Mouse (Mus musculus): Measurements from ENCODE around the gene Defb28. TPM values are rescaled to one million over a fixed set of nuclear protein-coding genes. Genes with fewer than 3 reads are reported as not detected.

Gene Defb28
- polyA plus RNA-seq, 1 experiment = not detected

DNA sequence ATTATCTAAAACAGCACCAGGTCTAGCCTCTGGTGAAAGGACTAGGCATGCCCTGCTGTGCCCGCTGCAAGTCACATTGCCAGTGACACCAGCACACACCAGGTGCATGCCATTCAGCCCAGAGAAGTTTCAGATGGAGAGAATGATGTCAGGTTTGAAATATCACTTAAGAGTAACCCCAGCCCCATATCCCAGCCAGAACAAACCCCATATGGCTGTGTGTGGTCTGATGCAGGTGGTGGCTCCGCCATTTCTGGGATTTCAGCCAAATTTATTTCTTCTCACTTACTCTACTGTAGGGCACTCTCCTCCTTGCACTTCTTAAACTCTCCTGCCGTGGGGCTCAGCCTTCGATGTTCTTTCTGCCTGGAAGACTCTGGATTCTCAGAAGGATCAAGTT is 2.0 kb upstream of the Defb28 start:
- H3ac ChIP-seq (ENCODE audit: control insufficient read depth, insufficient read length) = no peak overlapping the region
- no peaks in the 10 kb centered on the region for H3K79me2 ChIP-seq (ENCODE audit: control insufficient read depth, insufficient read depth)
- TF ChIP-seq SRF (IDR thresholded peaks at IDR 0.05; ENCODE audit: control insufficient read depth, insufficient read length, low read depth) (no peak), USF1 (IDR thresholded peaks at IDR 0.05; ENCODE audit: low read depth) (no peak), MYOG (IDR thresholded peaks at IDR 0.05; ENCODE audit: control insufficient read depth in 1 of 3, insufficient read depth in 1 of 3, insufficient read length in 2 of 3, low read depth in 2 of 3) (no peak), POLR2A (IDR thresholded peaks at IDR 0.05; ENCODE audit: insufficient read length, low read depth) (no peak), POLR2AphosphoS2 (IDR thresholded peaks at IDR 0.05; ENCODE audit: insufficient read length, low read depth) (no peak), MAX (IDR thresholded peaks at IDR 0.05; ENCODE audit: low read depth) (no peak), MYOD1 (IDR thresholded peaks at IDR 0.05; ENCODE audit: control insufficient read depth in 1 of 3, insufficient read length in 2 of 3, low read depth in 2 of 3) (no peak), CEBPB (IDR thresholded peaks at IDR 0.05; ENCODE audit: insufficient read depth, poor library complexity, severe bottlenecking) (no peak), TCF3 (IDR thresholded peaks at IDR 0.05; ENCODE audit: insufficient read length, low read depth) (no peak), E2F4 (IDR thresholded peaks at IDR 0.05; ENCODE audit: insufficient read depth) (no peak), REST (IDR thresholded peaks at IDR 0.05; ENCODE audit: insufficient read depth, insufficient read length) (no peak), TCF12 (IDR thresholded peaks at IDR 0.05; ENCODE audit: insufficient read depth, poor library complexity, severe bottlenecking) (no peak)
- no peaks in the 10 kb centered on the region for H3K27me3 ChIP-seq (ENCODE audit: control insufficient read depth, insufficient read depth, insufficient read length)
- H3K4me2 ChIP-seq (ENCODE audit: low read depth) = no peak overlapping the region
- H3K4me3 ChIP-seq = no peak overlapping the region
- H3K36me3 ChIP-seq (ENCODE audit: control insufficient read depth, insufficient read depth) = no peaks in the 10 kb centered on the region

DNA sequence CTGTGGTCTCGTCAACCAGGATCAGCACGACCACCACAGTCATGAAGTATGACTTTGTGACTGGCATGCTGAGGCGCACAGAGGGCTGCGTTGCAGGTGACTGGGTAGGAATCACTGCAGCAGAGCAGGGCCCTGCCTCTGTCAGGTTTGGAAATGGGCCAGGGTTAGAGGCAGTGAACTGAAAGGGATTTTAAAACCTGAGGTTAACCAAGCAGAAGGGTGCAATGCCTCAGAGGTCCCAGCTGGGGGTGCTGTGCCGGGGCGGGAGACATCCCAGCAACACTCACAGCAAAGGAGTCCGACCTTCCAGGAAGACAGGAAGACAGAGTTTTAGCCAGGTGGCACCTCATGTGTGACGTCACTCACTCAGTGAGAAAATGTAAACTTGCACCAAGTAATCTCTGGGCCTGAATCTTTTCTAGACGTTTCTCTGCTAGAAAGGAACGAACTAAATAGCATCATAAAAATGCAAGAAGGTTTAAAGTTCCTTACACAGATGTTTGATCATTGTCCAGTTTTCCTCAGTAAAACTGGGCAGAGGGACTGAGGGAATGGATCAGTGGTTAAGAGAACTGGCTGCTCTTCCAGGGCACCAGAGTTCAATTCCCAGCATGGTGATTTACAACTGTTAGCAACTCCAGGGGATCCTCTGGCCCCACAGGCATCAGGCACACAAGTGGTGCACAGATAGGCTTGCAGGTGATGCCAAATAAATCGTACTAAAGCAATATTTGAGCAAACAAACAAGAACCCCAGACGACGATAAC is 22.1 kb downstream of the Defb28 start, which contains the start of gene Defb29:
Defb29 (minus strand) TSS at position 155 of the 767 bp plus-strand sequence.
- Histone ChIP-seq H3K27me3 (ENCODE audit: control insufficient read depth, insufficient read depth, insufficient read length) (no peaks in the 10 kb centered on the region), H3K79me2 (ENCODE audit: control insufficient read depth, insufficient read depth) (no peaks in the 10 kb centered on the region), H3K4me2 (ENCODE audit: low read depth) (no peak within 1 kb of the TSS), H3K36me3 (ENCODE audit: control insufficient read depth, insufficient read depth) (no peaks in the 10 kb centered on the region), H3ac (ENCODE audit: control insufficient read depth, insufficient read length) (no peak within 1 kb of the TSS), H3K4me3 (no peak within 1 kb of the TSS)
- TF ChIP-seq CEBPB (IDR thresholded peaks at IDR 0.05; ENCODE audit: insufficient read depth, poor library complexity, severe bottlenecking) (no peak), POLR2A (IDR thresholded peaks at IDR 0.05; ENCODE audit: insufficient read length, low read depth) (no peak), E2F4 (IDR thresholded peaks at IDR 0.05; ENCODE audit: insufficient read depth) (no peak), MYOD1 (IDR thresholded peaks at IDR 0.05; ENCODE audit: control insufficient read depth in 1 of 3, insufficient read length in 2 of 3, low read depth in 2 of 3) (no peak), REST (IDR thresholded peaks at IDR 0.05; ENCODE audit: insufficient read depth, insufficient read length) (no peak), POLR2AphosphoS2 (IDR thresholded peaks at IDR 0.05; ENCODE audit: insufficient read length, low read depth) (no peak), MYOG (IDR thresholded peaks at IDR 0.05; ENCODE audit: control insufficient read depth in 1 of 3, insufficient read depth in 1 of 3, insufficient read length in 2 of 3, low read depth in 2 of 3) (no peak), TCF3 (IDR thresholded peaks at IDR 0.05; ENCODE audit: insufficient read length, low read depth) (no peak), TCF12 (IDR thresholded peaks at IDR 0.05; ENCODE audit: insufficient read depth, poor library complexity, severe bottlenecking) (no peak), MAX (IDR thresholded peaks at IDR 0.05; ENCODE audit: low read depth) (no peak), USF1 (IDR thresholded peaks at IDR 0.05; ENCODE audit: low read depth) (no peak), SRF (IDR thresholded peaks at IDR 0.05; ENCODE audit: control insufficient read depth, insufficient read length, low read depth) (no peak)

DNA sequence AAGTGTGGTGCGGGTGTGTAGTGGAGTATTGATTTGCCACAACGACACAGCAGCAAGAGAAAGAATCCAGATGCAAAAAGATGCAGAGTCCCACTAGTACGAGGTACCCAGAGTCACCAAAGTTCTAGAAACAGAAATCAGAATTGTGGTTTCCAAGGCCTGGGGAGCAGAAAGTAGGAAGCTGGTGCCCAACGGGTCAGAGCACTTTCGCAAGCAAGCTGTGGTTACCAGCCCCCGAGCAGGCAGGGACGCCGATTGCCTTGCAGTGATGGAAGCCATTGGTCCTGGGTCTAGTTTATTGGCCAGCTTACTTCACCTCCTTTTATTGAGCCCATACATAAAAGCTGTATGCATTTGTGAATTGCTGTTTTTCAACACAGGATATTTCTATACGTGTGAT is 23.9 kb downstream of the Defb28 start:
- Histone ChIP-seq H3K27me3 (ENCODE audit: control insufficient read depth, insufficient read depth, insufficient read length) (no peaks in the 10 kb centered on the region), H3K4me3 (no peak overlapping the region), H3K36me3 (ENCODE audit: control insufficient read depth, insufficient read depth) (no peaks in the 10 kb centered on the region), H3ac (ENCODE audit: control insufficient read depth, insufficient read length) (no peak overlapping the region), H3K4me2 (ENCODE audit: low read depth) (no peak overlapping the region), H3K79me2 (ENCODE audit: control insufficient read depth, insufficient read depth) (no peaks in the 10 kb centered on the region)
- TF ChIP-seq CEBPB (IDR thresholded peaks at IDR 0.05; ENCODE audit: insufficient read depth, poor library complexity, severe bottlenecking) = no peak
- TF ChIP-seq TCF3 (IDR thresholded peaks at IDR 0.05; ENCODE audit: insufficient read length, low read depth) = no peak
- TF ChIP-seq SRF (IDR thresholded peaks at IDR 0.05; ENCODE audit: control insufficient read depth, insufficient read length, low read depth) = no peak
- no peak for TF ChIP-seq MYOG (IDR thresholded peaks at IDR 0.05; ENCODE audit: control insufficient read depth in 1 of 3, insufficient read depth in 1 of 3, insufficient read length in 2 of 3, low read depth in 2 of 3)
- no peak for TF ChIP-seq MYOD1 (IDR thresholded peaks at IDR 0.05; ENCODE audit: control insufficient read depth in 1 of 3, insufficient read length in 2 of 3, low read depth in 2 of 3)
- no peak for TF ChIP-seq POLR2AphosphoS2 (IDR thresholded peaks at IDR 0.05; ENCODE audit: insufficient read length, low read depth)
- no peak for TF ChIP-seq REST (IDR thresholded peaks at IDR 0.05; ENCODE audit: insufficient read depth, insufficient read length)
- no peak for TF ChIP-seq MAX (IDR thresholded peaks at IDR 0.05; ENCODE audit: low read depth)
- TF ChIP-seq USF1 (IDR thresholded peaks at IDR 0.05; ENCODE audit: low read depth) = no peak
- no peak for TF ChIP-seq TCF12 (IDR thresholded peaks at IDR 0.05; ENCODE audit: insufficient read depth, poor library complexity, severe bottlenecking)

DNA sequence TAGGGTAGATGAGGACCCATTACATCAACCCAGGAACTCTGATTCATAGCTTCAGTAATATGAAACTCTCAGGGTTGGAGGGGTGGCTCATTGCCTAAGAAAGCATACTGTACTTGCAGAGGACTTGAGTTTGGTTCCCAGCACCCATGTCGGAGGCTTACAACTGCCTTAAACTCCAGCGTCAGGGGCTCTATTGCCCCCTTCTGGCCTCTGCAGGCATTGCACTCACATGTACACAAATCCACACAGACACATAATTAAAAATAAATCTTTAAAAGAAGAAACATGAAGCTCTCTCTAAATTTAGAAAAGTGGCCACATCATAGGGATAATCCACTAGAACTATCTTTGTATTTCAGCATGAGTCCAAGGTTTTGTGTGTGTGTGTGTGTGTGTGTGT is 24.8 kb downstream of the Defb28 start:
- Histone ChIP-seq H3K36me3 (ENCODE audit: control insufficient read depth, insufficient read depth) (no peaks in the 10 kb centered on the region), H3K79me2 (ENCODE audit: control insufficient read depth, insufficient read depth) (no peaks in the 10 kb centered on the region), H3K4me2 (ENCODE audit: low read depth) (no peak overlapping the region), H3K4me3 (no peak overlapping the region), H3ac (ENCODE audit: control insufficient read depth, insufficient read length) (no peak overlapping the region), H3K27me3 (ENCODE audit: control insufficient read depth, insufficient read depth, insufficient read length) (peaks cover 5% of the 10 kb centered on the region)
- no peak for TF ChIP-seq MYOG (IDR thresholded peaks at IDR 0.05; ENCODE audit: control insufficient read depth in 1 of 3, insufficient read depth in 1 of 3, insufficient read length in 2 of 3, low read depth in 2 of 3)
- no peak for TF ChIP-seq E2F4 (IDR thresholded peaks at IDR 0.05; ENCODE audit: insufficient read depth)
- no peak for TF ChIP-seq MAX (IDR thresholded peaks at IDR 0.05; ENCODE audit: low read depth)
- TF ChIP-seq MYOD1 (IDR thresholded peaks at IDR 0.05; ENCODE audit: control insufficient read depth in 1 of 3, insufficient read length in 2 of 3, low read depth in 2 of 3) = no peak
- no peak for TF ChIP-seq USF1 (IDR thresholded peaks at IDR 0.05; ENCODE audit: low read depth)
- no peak for TF ChIP-seq TCF3 (IDR thresholded peaks at IDR 0.05; ENCODE audit: insufficient read length, low read depth)
- TF ChIP-seq POLR2A (IDR thresholded peaks at IDR 0.05; ENCODE audit: insufficient read length, low read depth) = no peak
- no peak for TF ChIP-seq TCF12 (IDR thresholded peaks at IDR 0.05; ENCODE audit: insufficient read depth, poor library complexity, severe bottlenecking)
- TF ChIP-seq REST (IDR thresholded peaks at IDR 0.05; ENCODE audit: insufficient read depth, insufficient read length) = no peak
- no peak for TF ChIP-seq POLR2AphosphoS2 (IDR thresholded peaks at IDR 0.05; ENCODE audit: insufficient read length, low read depth)
- TF ChIP-seq SRF (IDR thresholded peaks at IDR 0.05; ENCODE audit: control insufficient read depth, insufficient read length, low read depth) = no peak
- TF ChIP-seq CEBPB (IDR thresholded peaks at IDR 0.05; ENCODE audit: insufficient read depth, poor library complexity, severe bottlenecking) = no peak

All from myocyte (in vitro differentiated cells).